Mouse (Mus musculus): Measurements from ENCODE around the gene Tceal7. TPM values are rescaled to one million over a fixed set of nuclear protein-coding genes. Genes with fewer than 3 reads are reported as not detected.

The Tceal7 gene
- total and polyA plus RNA-seq, 3 experiments, result not detected

- H3K4me3 ChIP-seq (replicated peaks in 1 of 3; ENCODE audit: low read depth in 2 of 3, low read length in 2 of 3, poor library complexity in 1 of 3), result no peak overlapping the region
- H3K4me2 ChIP-seq (ENCODE audit: insufficient read depth, low read depth, poor library complexity, severe bottlenecking), result no peak overlapping the region
- H3K79me2 ChIP-seq (replicated peaks; ENCODE audit: control insufficient read depth, extremely low read depth, insufficient read depth, poor library complexity, severe bottlenecking), result no peaks in the 10 kb centered on the region
- H3K36me3 ChIP-seq (replicated peaks in 1 of 2; ENCODE audit: control insufficient read depth in 1 of 2, insufficient read depth in 1 of 2, low read length in 1 of 2), result no peaks in the 10 kb centered on the region
- no peaks in the 10 kb centered on the region for H3K4me1 ChIP-seq (ENCODE audit: control insufficient read depth in 1 of 2, insufficient read depth in 2 of 2)
- no peak for DNase-seq (ENCODE audit: extremely low read depth)
- in situ Hi-C loops (cut with MboI; ENCODE audit: low pct_ligation_motif_present, low pct_unique_long_range_greater_than_20kb, low sequenced_read_pairs) (no loop called here), dilution Hi-C loops (cut with MboI; ENCODE audit: extremely low pct_ligation_motif_present, extremely low pct_unique_long_range_greater_than_20kb, low sequenced_read_pairs) (no loop called here)
- no peak overlapping the region for H3K9ac ChIP-seq (ENCODE audit: insufficient read depth, low read depth)
- no peaks in the 10 kb centered on the region for H3K9me3 ChIP-seq (replicated peaks; ENCODE audit: low read length)
- no peak for TF ChIP-seq MAX (IDR thresholded peaks at IDR 0.05; ENCODE audit: low read length)
- TF ChIP-seq NRF1 (IDR thresholded peaks at IDR 0.05; ENCODE audit: low read depth, low read length), result no peak
- no peak for TF ChIP-seq E2F4 (IDR thresholded peaks at IDR 0.05; ENCODE audit: insufficient replicate concordance, low read depth, low read length)
- no peak for TF ChIP-seq NELFE (IDR thresholded peaks at IDR 0.05; ENCODE audit: low read depth, low read length)
- no peak overlapping the region for H3K27ac ChIP-seq (ENCODE audit: insufficient read depth, low read depth)
- no peaks in the 10 kb centered on the region for H3K27me3 ChIP-seq (replicated peaks)
These were observed 13.2 kb downstream of the Tceal7 start for GRCm38 (mm10) chrX:136227768-136228167.

GRCm38 (mm10) chrX:136238118-136238517, 23.5 kb downstream of the Tceal7 start:
- Histone ChIP-seq H3K27me3 (replicated peaks) (no peaks in the 10 kb centered on the region), H3K79me2 (replicated peaks; ENCODE audit: control insufficient read depth, extremely low read depth, insufficient read depth, poor library complexity, severe bottlenecking) (no peaks in the 10 kb centered on the region), H3K36me3 (replicated peaks in 1 of 2; ENCODE audit: control insufficient read depth in 1 of 2, insufficient read depth in 1 of 2, low read length in 1 of 2) (no peaks in the 10 kb centered on the region), H3K4me2 (ENCODE audit: insufficient read depth, low read depth, poor library complexity, severe bottlenecking) (no peak overlapping the region), H3K4me3 (replicated peaks in 1 of 3; ENCODE audit: low read depth in 2 of 3, low read length in 2 of 3, poor library complexity in 1 of 3) (no peak overlapping the region), H3K9me3 (replicated peaks; ENCODE audit: low read length) (no peaks in the 10 kb centered on the region), H3K9ac (ENCODE audit: insufficient read depth, low read depth) (no peak overlapping the region), H3K4me1 (ENCODE audit: control insufficient read depth in 1 of 2, insufficient read depth in 2 of 2) (no peaks in the 10 kb centered on the region), H3K27ac (ENCODE audit: insufficient read depth, low read depth) (no peak overlapping the region)
- DNase-seq (ENCODE audit: extremely low read depth), result no peak
- in situ Hi-C loops (cut with MboI; ENCODE audit: low pct_ligation_motif_present, low pct_unique_long_range_greater_than_20kb, low sequenced_read_pairs) (loop anchor here (5.0 kb wide), 1 partner anchor 64 kb away; no protein-coding TSS in a partner anchor), dilution Hi-C loops (cut with MboI; ENCODE audit: extremely low pct_ligation_motif_present, extremely low pct_unique_long_range_greater_than_20kb, low sequenced_read_pairs) (no loop called here)
- TF ChIP-seq RAD21 (IDR thresholded peaks at IDR 0.05; ENCODE audit: low read depth, low read length), result peak; percentile 53
- TF ChIP-seq CHD1 (IDR thresholded peaks at IDR 0.05; ENCODE audit: low read depth, low read length), result no peak
- TF ChIP-seq SMC3 (IDR thresholded peaks at IDR 0.05; ENCODE audit: low read depth, low read length), result peak; percentile 64
- no peak for TF ChIP-seq JUN (IDR thresholded peaks at IDR 0.05; ENCODE audit: insufficient read depth, low read depth, low read length)
- TF ChIP-seq CTCF (conservative IDR thresholded peaks at IDR 0.05 in 1 of 2, IDR thresholded peaks at IDR 0.05 in 1 of 2; ENCODE audit: low read depth in 2 of 2, low read length in 2 of 2), result peak; percentile 22 to 63; a peak in 2 of 4 replicates
- no peak for TF ChIP-seq E2F4 (IDR thresholded peaks at IDR 0.05; ENCODE audit: insufficient replicate concordance, low read depth, low read length)

- dilution Hi-C loops (cut with MboI; ENCODE audit: extremely low pct_ligation_motif_present, extremely low pct_unique_long_range_greater_than_20kb, low sequenced_read_pairs) (no loop called here), in situ Hi-C loops (cut with MboI; ENCODE audit: low pct_ligation_motif_present, low pct_unique_long_range_greater_than_20kb, low sequenced_read_pairs) (no loop called here)
- no peak overlapping the region for H3K9ac ChIP-seq (ENCODE audit: insufficient read depth, low read depth)
- no peaks in the 10 kb centered on the region for H3K4me1 ChIP-seq (ENCODE audit: control insufficient read depth in 1 of 2, insufficient read depth in 2 of 2)
- no peak for DNase-seq (ENCODE audit: extremely low read depth)
- TF ChIP-seq ZMIZ1 (IDR thresholded peaks at IDR 0.05; ENCODE audit: low read depth, low read length), result no peak
- no peak for TF ChIP-seq ZKSCAN1 (IDR thresholded peaks at IDR 0.05; ENCODE audit: borderline replicate concordance, low read depth, low read length)
- TF ChIP-seq IRF4 (IDR thresholded peaks at IDR 0.05; ENCODE audit: low read depth, low read length), result peak; percentile 22; the same call in 1 of the 2 replicates
- H3K4me3 ChIP-seq (replicated peaks in 1 of 3; ENCODE audit: low read depth in 2 of 3, low read length in 2 of 3, poor library complexity in 1 of 3), result no peak overlapping the region
- no peak overlapping the region for H3K27ac ChIP-seq (ENCODE audit: insufficient read depth, low read depth)
- H3K27me3 ChIP-seq (replicated peaks), result no peaks in the 10 kb centered on the region
- H3K79me2 ChIP-seq (replicated peaks; ENCODE audit: control insufficient read depth, extremely low read depth, insufficient read depth, poor library complexity, severe bottlenecking), result peaks cover 6% of the 10 kb centered on the region; the same call in 1 of the 2 replicates
- H3K4me2 ChIP-seq (ENCODE audit: insufficient read depth, low read depth, poor library complexity, severe bottlenecking), result no peak overlapping the region
- H3K9me3 ChIP-seq (replicated peaks; ENCODE audit: low read length), result no peaks in the 10 kb centered on the region
- peaks cover 0 to 11% of the 10 kb centered on the region in 2 experiments for H3K36me3 ChIP-seq (replicated peaks in 1 of 2; ENCODE audit: control insufficient read depth in 1 of 2, insufficient read depth in 1 of 2, low read length in 1 of 2)
These were observed 28.6 kb downstream of the Tceal7 start for GRCm38 (mm10) chrX:136243181-136243580.

All from CH12.LX (cell line).